Mouse (Mus musculus) urinary bladder, adult 18-20 months (tissue): ENCODE results near the gene Corin.

Experiments
- DNase-seq, 2 experiments: peaks; one replicate each; pipeline ENCODE4 v3.0.0; 2022; ENCODE audit warnings: low spot score in 2 of 2, mixed read lengths in 2 of 2

Gene Corin

DNA sequence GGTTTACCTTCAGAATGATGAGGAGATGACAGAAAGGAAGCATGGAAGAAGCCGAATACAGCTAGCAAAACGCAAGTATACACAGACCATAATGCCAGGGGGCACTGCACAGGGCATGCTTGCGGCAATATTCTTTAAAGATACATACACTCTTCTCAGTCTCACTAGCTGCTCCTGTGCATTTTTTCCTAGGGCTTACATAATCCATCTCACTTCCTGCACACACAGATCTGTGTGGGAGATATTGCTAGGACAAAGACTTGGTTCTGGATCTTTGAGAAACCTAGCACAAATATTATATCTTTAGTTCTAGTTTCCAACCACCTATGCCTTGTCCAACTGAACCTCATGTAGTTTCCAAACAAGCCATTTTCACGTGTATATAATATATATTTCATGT is 189.0 kb downstream of the Corin start:
- DNase-seq: no peak

DNA sequence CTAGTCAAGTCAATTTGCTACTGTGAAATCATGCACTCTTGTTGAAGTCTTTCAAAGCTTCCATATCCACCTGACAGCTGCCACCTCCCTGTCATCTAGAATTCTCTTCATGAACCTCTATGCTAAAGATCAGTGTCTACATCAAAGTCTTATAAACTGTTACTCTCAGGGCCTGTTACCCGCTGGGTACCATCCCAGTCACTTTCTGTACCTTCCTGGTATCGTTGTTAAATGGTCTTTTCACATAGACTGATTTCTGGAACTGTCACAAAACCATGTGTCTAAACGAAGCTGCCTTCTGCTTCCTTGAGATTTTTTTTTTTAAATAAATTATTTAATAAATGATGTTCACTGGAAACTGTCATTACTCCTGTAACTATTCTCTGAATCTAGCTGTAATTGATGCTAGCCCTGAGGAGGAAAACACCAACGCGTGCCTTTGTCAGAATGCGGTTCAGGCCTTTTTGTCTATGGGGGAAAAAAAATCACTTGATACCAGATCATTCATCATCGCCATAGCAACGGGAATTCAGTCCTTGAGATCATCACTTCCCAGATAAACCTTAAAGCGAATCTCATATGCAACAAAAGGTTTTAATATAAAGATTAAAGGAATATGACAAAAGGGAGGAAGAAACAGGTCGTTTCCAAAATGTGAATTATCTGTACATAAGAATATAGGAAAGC is 205.7 kb downstream of the Corin start:
- DNase-seq: no peak

DNA sequence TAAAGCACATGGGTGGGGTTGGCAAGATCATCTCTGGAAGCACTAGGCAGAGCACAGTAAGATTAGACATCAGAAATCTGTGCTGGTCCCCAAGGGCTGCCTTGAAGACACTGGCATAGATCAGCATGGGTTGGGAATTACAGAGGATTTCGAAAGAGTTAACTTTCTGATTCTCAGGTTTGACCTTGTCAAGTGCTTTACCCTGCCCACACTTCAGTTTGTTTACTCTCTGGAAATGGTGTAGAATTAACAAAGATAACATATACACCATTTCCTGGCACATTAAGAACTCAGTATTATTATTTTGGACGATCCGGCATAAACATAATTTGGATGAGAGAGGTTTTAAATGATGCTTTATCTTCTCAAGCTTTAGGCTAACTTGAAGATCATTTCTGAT is 219.2 kb downstream of the Corin start:
- no peak for DNase-seq

DNA sequence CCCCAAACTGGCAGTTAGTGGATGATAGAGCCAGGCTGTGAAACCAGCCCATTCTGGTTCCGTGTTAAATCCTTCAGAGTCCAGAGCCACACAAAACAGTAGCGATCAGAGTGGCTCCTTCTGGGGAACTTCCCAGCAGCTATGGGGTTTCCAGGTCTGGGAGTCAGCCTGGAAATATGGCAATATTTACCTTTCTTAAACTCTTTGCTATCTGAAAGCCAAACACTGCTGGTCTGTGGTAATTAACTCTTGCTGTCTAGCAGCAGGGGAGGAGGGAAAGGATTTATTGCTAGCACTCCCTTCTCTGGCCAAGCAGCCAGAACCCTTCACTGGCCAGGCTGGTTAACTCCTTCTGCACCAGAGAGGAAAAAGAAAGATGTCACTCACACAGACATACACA is 221.4 kb downstream of the Corin start:
- DNase-seq: no peak

DNA sequence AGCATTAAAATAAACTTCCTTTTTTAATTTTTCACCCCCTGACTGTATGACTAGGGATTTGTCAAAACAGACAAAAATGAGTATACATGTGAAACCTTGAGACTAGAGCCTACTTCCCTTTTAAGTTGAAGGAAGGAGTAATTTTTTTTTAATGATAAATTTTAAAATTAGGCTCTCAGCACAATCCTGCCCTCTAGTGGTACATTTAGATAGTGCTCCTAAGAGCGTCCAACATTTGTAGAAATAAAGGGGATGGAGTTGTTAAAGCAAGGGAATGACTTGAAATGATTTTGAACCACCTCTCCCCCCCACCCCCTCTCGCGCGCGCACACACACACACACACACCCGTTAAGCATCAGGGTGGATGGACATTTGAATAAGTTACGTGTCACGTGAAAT is 234.6 kb downstream of the Corin start:
- DNase-seq: no peak

DNA sequence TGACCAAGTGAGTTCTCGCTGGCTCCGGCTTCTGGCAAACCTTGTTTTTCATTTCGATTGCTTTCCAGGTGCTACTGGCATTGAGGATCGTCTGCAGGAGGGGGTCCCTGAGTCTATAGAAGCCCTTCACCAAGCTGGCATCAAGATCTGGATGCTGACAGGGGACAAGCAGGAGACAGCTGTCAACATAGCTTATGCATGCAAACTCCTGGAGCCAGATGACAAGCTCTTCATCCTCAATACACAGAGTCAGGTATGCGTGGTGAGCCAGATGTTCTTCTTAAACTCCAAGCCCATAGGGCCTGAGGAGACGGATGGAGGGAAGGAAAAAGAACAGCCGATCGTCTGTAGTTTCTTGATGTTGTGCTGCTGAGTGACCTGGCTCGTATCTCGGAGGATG is 235.1 kb downstream of the Corin start:
- DNase-seq: no peak

DNA sequence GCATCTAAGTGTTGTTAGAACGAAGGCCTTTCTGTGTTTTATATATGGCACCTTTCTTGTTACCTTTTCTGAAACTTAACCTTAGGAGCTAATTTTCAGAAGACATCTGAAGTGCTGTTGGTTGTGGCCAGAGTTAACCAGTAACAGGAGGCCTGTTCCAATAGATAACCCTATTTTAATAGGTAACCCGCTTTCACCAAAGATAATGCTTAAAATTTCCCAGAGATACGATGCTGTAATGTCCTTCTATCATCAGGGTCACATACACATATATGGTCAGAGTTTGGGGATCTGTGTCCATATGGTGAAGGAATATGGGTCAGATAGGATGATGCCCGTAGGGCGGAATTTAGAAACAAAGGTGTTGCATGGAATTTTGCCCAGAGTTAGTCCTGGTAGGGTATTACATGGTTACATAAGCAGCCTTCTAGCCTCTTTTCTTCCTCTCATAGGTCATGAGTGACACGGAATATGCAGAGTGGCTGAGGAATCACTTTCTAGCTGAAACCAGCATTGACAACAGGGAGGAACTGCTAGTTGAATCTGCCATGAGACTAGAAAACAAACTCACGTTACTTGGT is 237.2 kb downstream of the Corin start:
- no peak for DNase-seq

DNA sequence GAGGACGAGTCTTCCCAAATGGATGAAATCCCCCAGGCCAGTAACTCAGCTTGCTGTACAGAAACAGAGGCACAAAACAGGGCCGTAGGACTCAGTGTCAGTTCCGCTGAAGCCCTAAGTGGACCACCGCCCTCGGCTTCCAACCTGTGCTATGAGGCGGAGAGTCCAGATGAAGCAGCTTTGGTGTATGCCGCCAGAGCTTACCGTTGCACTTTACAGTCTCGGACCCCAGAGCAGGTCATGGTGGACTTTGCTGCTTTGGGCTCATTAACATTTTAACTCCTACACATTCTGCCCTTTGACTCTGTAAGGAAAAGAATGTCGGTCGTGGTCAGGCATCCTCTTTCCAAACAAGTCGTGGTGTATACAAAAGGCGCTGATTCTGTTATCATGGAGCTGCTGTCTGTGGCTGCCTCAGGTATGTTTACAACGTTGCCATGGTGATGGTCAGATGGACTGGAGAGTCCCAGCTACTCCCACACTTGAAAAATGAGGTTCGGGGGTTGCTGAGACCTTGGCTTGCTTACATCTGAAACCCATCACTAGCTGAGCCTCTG is 240.0 kb downstream of the Corin start:
- DNase-seq: no peak

DNA sequence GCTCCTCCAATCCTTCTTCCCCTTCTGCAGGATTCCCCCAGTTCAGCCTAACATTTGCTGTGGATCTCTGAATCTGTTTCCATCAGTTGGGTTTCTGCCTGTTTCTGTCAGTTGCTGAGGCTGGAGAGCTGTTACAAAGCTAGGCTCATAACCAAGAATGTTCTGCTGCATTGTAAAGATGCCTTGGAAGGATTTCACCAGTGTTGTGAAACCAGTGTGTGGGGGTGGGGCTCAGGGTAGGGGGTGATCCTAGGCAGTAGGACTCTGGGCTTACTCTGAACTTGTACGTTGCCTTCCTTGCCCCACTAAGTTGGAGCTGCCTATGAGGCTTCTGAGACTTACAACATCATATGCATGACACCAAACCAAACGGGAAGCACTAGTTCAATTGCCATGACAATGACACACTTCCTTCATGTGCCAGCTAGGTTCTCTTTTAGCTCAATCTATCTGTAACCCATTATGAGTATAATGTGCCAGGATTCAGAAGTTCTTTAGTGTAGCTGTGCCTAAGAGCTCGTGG is 242.4 kb downstream of the Corin start:
- no peak for DNase-seq

DNA sequence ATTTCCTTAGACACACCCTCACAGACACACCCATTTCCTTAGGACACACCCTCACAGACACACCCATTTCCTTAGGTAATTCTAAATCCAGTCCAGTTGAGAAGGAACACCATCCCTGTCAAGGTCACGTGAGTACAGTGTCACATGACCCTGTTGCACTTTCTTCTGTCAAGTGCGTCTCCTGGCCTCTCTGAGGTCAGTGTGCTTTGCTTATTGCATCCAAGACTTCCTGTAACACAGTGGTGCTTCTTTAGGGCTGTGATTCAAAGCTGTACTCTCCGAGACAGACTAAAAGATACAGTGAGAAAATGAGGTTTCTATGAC is 245.0 kb downstream of the Corin start:
- no peak for DNase-seq

DNA sequence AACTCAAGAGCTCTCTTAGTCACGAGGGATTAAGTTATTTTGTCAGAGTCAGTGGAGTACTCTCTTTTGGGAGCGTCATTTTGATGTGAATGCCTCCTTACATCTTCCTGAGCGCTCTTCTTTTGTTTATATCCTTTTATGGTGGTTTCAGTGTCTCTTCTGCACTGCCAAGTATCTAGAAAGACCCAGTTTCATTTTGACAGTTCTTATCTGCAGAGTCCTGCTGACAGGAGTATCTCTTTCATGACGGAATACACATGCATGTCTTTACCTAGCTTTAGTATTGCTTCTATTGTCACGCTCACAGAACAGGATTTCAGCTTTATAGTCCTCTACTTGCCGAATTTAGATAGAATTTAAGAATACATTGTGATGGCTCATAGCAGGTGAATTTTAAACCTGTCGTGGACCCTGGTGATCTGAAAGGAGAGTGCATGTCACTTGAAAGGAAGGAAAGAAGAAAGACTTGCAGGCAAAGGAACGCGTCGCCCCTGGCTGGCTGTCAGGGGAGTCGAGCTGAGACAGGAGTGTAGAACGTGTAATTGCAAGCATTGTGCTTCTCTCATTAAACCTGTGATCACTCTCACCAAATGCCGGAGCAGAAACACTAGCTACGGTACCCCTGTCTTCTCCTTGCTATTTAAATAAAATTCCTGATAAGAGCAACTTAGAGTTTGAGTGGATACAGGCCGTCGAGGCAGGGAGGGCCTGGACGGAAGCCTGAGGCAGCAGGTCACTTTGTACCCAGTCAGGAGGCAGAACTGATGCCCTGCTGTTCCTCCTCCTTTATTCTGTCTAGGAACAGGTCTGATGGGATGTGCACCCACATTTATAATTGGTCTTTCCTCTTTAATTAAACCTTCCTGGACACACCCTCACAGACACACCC is 245.6 kb downstream of the Corin start:
- DNase-seq: no peak

DNA sequence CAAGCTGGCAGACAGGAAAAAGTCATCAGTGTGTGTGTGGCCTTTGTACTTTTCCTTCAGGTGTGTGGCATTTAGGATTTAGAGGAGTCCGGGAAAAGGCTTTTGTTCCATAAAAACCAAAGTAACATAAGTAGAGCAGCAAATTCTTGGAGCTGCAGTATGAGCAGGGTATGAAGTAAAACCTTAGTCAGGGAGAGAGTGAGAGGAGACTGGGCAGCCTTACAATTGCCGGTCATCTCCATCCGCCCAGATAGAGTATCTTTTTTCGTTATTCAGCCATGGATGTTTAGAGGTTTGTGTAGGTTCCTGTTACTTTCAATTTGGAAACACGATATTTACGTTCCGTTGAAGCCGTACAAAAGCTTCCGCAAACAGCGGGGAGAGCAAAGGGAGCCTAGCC is 247.2 kb downstream of the Corin start:
- no peak for DNase-seq

DNA sequence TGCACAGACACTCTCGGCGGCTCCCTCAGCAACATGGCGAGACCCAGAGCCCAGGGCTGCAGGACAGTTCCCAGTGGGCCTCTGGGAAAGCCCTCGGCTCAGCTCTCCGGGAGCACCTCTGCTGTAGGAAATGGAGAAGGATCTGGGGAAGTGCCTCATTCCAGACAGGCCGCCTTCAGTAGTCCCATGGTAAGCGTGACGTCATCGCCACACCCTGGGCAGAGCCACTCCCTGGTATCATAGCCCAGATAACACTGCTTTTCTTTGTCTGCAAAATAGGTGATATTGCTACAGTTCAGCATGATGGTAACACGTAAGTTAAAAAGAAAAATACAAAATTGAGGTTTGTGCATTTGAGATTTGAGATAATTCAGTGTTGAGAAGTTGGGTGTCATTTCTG is 249.3 kb downstream of the Corin start:
- no peak for DNase-seq

DNA sequence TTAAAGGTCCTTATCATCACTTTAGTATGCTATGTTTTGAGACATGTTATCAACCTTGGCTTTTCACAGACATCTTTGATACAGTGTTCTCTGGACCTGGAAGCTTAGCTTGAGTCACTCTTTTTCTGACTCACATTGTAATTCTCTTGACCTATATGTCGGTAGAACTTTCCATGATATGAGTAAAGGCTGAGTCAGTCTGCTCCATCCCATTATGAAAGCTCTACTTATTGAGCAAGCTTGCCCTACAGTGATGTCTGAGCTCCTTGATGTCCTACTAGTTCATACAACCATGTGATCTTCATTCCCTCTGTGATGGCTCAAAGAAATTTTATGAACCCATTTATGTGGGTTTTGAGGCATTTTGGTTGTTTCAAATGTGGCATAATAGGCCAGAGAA is 254.1 kb downstream of the Corin start:
- no peak for DNase-seq
